Mouse (Mus musculus): ENCODE results near the gene Astn1. TPM values are rescaled to one million over a fixed set of nuclear protein-coding genes. Genes with fewer than 3 reads are reported as not detected.

Gene Astn1
- not detected for total RNA-seq (2023)

DNA sequence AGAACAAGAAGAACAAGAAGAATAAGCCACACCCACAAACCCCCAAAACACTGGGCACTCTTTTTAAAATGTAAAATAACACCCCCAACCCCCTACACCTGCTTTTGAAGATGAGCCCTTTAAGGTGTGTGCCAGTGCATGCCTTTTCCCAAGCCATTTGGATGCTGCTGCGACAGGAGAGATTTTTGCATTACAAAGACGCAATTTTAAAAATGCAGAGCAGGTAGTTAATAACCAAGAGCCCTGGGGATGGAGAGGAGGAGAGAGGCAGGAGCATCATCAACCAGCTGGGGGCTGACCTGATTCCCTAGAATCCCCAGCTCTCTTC lies at the start of gene Astn1:
TSS of gene Astn1 (plus strand) at position 310 of the 328 bp plus-strand sequence.

DNA sequence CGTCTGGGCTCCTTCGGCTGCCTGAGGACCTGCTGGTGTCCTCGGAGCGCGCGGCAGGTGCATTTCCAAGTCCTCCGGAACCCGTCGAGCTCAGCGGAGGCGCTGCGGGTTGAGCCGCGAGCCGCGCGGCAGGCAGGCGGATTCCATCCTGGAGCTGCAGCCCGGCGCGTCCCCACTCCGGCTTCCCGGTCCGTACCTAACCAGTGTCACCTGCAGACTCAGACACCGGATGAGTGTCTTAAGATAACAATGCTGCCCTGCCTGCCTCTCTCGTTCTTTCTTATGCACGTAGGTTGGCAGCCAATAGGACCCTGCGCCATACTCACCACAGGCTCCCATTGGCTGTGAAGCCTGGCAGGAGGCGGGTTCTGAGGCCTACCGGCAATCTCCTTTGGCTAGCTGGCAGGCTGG lies 6.0 kb upstream of the Astn1 start, which contains the start of gene Brinp2:
TSS of gene Brinp2 (minus strand) at position 276 of the 411 bp plus-strand sequence.

Other genes with a start within 250 kb of the Astn1 start
- gene Brinp2, start 5.9 kb upstream of the Astn1 start, total RNA-seq (2023), result not detected

Data from CD8-positive naive resting alpha-beta T cell, adult 57 days (primary cell).